Mouse (Mus musculus): Measurements from ENCODE around the gene Mta3. TPM values are rescaled to one million over a fixed set of nuclear protein-coding genes. Genes with fewer than 3 reads are reported as not detected.
"Not testable (repeated sequence)": the region's sequence is repeated elsewhere in the genome, so short reads cannot be mapped to it uniquely, and the experiment has no call there.

The Mta3 gene
- polyA plus RNA-seq, 1 experiment: not detected

DNA sequence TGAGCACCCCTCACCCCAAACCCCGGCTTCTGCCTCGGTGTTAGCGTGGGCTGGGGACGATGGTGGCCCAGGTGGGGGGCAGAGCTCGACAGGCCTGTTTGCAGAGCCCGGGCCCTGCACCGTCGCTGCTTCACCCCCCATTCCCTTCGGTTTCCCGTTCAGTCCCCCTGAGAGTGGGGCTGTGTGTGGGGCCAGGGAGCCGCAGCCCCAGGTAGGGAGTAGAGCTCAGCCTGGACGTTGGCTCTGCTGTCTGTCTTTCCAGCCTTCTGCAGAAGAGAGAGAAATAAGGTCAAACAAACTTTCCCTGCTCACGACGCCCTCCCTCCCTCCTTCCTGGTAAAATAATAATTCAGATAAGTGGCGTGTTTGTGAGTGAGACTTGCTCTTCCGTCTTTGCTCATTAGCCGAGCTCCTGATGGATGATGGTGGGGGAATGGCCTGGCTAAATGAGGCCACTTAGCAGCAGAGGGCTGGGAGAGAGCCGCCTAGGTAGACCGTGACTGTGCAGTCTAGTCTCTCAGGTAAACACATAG lies 697 bp downstream of the Mta3 start:
- 7% methylated on average over 19 of the region's 19 CpGs for WGBS
- no peak for TF ChIP-seq CTCF (IDR thresholded peaks at IDR 0.05; ENCODE audit: insufficient read depth, low read depth, low read length)
- TF ChIP-seq POLR2A (IDR thresholded peaks at IDR 0.05; ENCODE audit: insufficient read depth, low read depth, low read length): no peak
- H3K4me1 ChIP-seq (ENCODE audit: control insufficient read depth, insufficient read depth, low read length): peaks cover 11% of the 10 kb centered on the region
- peak overlapping the region; percentile 75 for H3K27ac ChIP-seq (ENCODE audit: insufficient read depth, low read depth, low read length)
- H3K4me3 ChIP-seq (ENCODE audit: insufficient read depth, low read depth, low read length): peak overlapping the region; percentile 83

GRCm38 (mm10) chr17:83707372-83707771 lies 1.4 kb downstream of the Mta3 start:
- H3K4me1 ChIP-seq (ENCODE audit: control insufficient read depth, insufficient read depth, low read length): peaks cover 11% of the 10 kb centered on the region
- TF ChIP-seq POLR2A (IDR thresholded peaks at IDR 0.05; ENCODE audit: insufficient read depth, low read depth, low read length) (no peak), CTCF (IDR thresholded peaks at IDR 0.05; ENCODE audit: insufficient read depth, low read depth, low read length) (no peak)
- WGBS: 78% methylated on average over 4 of the region's 4 CpGs
- no peak overlapping the region for H3K27ac ChIP-seq (ENCODE audit: insufficient read depth, low read depth, low read length)
- H3K4me3 ChIP-seq (ENCODE audit: insufficient read depth, low read depth, low read length): no peak overlapping the region

DNA sequence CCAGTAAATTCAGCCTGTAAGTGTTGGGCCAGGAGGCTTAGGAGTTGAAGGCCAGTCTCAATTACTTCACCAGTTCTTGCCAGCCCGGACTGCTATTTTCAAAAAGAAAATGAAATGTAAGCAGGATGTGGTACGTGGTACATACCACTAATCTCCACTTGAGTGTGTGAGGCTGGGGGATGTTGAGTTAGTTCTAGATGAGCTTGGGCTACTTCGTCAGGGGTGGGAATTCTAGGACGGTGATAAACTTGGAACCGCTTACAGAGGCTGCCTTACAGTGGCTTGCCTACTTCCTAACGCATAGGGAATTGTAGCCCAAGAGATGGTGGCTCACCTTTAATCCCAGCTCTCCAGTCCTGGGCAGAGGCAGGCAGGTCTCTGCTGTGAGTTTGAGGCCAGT lies 1.9 kb downstream of the Mta3 start:
- no peak for TF ChIP-seq CTCF (IDR thresholded peaks at IDR 0.05; ENCODE audit: insufficient read depth, low read depth, low read length)
- no peak for TF ChIP-seq POLR2A (IDR thresholded peaks at IDR 0.05; ENCODE audit: insufficient read depth, low read depth, low read length)
- Histone ChIP-seq H3K27ac (ENCODE audit: insufficient read depth, low read depth, low read length) (no peak overlapping the region), H3K4me3 (ENCODE audit: insufficient read depth, low read depth, low read length) (no peak overlapping the region), H3K4me1 (ENCODE audit: control insufficient read depth, insufficient read depth, low read length) (peaks cover 11% of the 10 kb centered on the region)
- WGBS: 94% methylated on average over 6 of the region's 6 CpGs

DNA sequence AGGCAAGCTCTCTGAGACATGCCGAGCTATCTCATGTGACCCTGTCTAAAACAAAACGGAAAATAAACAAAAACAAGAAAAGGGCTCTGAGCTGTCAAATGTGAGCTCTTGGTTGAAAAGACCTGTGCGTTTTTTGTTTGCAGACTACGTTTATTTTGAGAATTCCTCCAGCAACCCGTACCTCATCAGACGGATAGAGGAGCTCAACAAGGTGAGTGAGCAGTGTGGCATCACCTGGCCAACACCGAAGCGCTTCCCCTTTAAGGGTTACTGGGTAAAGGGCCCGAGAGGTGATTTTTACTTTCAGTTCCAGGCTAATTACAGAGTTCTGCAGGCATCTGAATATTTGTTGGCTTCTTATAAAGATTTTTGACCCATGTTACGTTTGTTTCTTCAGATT lies 2.3 kb downstream of the Mta3 start:
- WGBS: 87% methylated on average over 10 of the region's 10 CpGs
- no peak for TF ChIP-seq POLR2A (IDR thresholded peaks at IDR 0.05; ENCODE audit: insufficient read depth, low read depth, low read length)
- TF ChIP-seq CTCF (IDR thresholded peaks at IDR 0.05; ENCODE audit: insufficient read depth, low read depth, low read length): no peak
- Histone ChIP-seq H3K27ac (ENCODE audit: insufficient read depth, low read depth, low read length) (no peak overlapping the region), H3K4me3 (ENCODE audit: insufficient read depth, low read depth, low read length) (no peak overlapping the region), H3K4me1 (ENCODE audit: control insufficient read depth, insufficient read depth, low read length) (peaks cover 11% of the 10 kb centered on the region)

- H3K27ac ChIP-seq (ENCODE audit: insufficient read depth, low read depth, low read length): no peak overlapping the region
- 91% methylated on average over 6 of the region's 6 CpGs for WGBS
- TF ChIP-seq CTCF (IDR thresholded peaks at IDR 0.05; ENCODE audit: insufficient read depth, low read depth, low read length): no peak
- no peak for TF ChIP-seq POLR2A (IDR thresholded peaks at IDR 0.05; ENCODE audit: insufficient read depth, low read depth, low read length)
- peaks cover 11% of the 10 kb centered on the region for H3K4me1 ChIP-seq (ENCODE audit: control insufficient read depth, insufficient read depth, low read length)
- H3K4me3 ChIP-seq (ENCODE audit: insufficient read depth, low read depth, low read length): no peak overlapping the region
Measured at GRCm38 (mm10) chr17:83708891-83709290, 2.9 kb downstream of the Mta3 start.

DNA sequence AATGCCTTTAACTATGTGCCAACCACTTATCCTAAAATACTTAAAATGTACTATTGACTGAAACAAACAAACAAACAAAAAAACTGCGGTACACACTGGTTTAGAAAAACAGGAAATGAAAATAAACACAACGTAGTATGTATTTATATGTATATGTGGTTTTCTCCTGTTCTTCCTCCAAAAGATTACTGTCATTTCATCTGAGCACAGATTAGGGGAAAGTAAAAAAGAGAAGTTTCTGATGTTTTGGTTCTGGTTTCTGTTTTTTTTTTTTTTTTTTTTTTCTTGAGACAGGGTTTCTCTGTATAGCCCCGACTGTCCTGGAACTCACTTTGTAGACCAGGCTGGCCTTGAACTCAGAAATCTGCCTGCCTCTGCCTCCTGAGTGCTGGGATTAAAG lies 3.6 kb downstream of the Mta3 start:
- H3K4me3 ChIP-seq (ENCODE audit: insufficient read depth, low read depth, low read length); H3K27ac ChIP-seq (ENCODE audit: insufficient read depth, low read depth, low read length): not testable (repeated sequence)
- 80% methylated on average over 3 of the region's 3 CpGs for WGBS
- H3K4me1 ChIP-seq (ENCODE audit: control insufficient read depth, insufficient read depth, low read length): peaks cover 11% of the 10 kb centered on the region

GRCm38 (mm10) chr17:83710639-83711038 lies 4.7 kb downstream of the Mta3 start:
- 83% methylated on average over 8 of the region's 8 CpGs for WGBS

DNA sequence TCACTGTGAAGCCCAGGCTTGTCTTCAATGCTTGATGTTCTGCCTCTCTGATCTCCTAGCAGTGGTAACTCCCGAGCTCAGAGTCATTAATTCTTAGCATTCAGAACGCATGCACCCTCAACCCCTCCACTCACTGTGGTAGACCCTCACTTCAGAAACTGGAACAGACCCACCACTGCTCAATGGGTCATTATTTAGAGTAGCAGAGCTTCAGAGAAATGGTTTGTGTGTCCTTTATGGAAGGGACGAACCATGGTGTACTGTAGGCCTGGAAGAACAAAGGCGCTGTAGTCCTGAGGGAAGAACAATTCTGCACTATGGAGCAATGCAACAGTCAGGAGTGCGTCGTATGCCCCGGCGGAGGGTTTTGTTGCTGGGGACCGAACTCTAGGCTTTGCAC lies 6.4 kb downstream of the Mta3 start:
- H3K4me3 ChIP-seq (ENCODE audit: insufficient read depth, low read depth, low read length): no peak overlapping the region
- WGBS: 87% methylated on average over 9 of the region's 9 CpGs
- H3K27ac ChIP-seq (ENCODE audit: insufficient read depth, low read depth, low read length): no peak overlapping the region; the same call in 1 of the 2 replicates
- no peak for TF ChIP-seq CTCF (IDR thresholded peaks at IDR 0.05; ENCODE audit: insufficient read depth, low read depth, low read length)
- TF ChIP-seq POLR2A (IDR thresholded peaks at IDR 0.05; ENCODE audit: insufficient read depth, low read depth, low read length): no peak
- peaks cover 2% of the 10 kb centered on the region for H3K4me1 ChIP-seq (ENCODE audit: control insufficient read depth, insufficient read depth, low read length)

More at GRCm38 (mm10) chr17:83710639-83711038, 4.7 kb downstream of the Mta3 start:
- H3K4me3 ChIP-seq (ENCODE audit: insufficient read depth, low read depth, low read length): no peak overlapping the region
- no peak overlapping the region for H3K27ac ChIP-seq (ENCODE audit: insufficient read depth, low read depth, low read length)
- peaks cover 6% of the 10 kb centered on the region for H3K4me1 ChIP-seq (ENCODE audit: control insufficient read depth, insufficient read depth, low read length)
- TF ChIP-seq POLR2A (IDR thresholded peaks at IDR 0.05; ENCODE audit: insufficient read depth, low read depth, low read length) (no peak), CTCF (IDR thresholded peaks at IDR 0.05; ENCODE audit: insufficient read depth, low read depth, low read length) (no peak)

GRCm38 (mm10) chr17:83720449-83720848 lies 14.5 kb downstream of the Mta3 start:
- no peak overlapping the region for H3K4me3 ChIP-seq (ENCODE audit: insufficient read depth, low read depth, low read length)
- no peak overlapping the region for H3K27ac ChIP-seq (ENCODE audit: insufficient read depth, low read depth, low read length)
- TF ChIP-seq POLR2A (IDR thresholded peaks at IDR 0.05; ENCODE audit: insufficient read depth, low read depth, low read length) (no peak), CTCF (IDR thresholded peaks at IDR 0.05; ENCODE audit: insufficient read depth, low read depth, low read length) (no peak)
- peaks cover 10% of the 10 kb centered on the region for H3K4me1 ChIP-seq (ENCODE audit: control insufficient read depth, insufficient read depth, low read length)
- 87% methylated on average over 12 of the region's 12 CpGs for WGBS

GRCm38 (mm10) chr17:83721157-83721556 lies 15.2 kb downstream of the Mta3 start:
- Histone ChIP-seq H3K4me3 (ENCODE audit: insufficient read depth, low read depth, low read length) (no peak overlapping the region), H3K4me1 (ENCODE audit: control insufficient read depth, insufficient read depth, low read length) (peaks cover 10% of the 10 kb centered on the region), H3K27ac (ENCODE audit: insufficient read depth, low read depth, low read length) (no peak overlapping the region)
- WGBS: 92% methylated on average over 10 of the region's 10 CpGs
- no peak for TF ChIP-seq CTCF (IDR thresholded peaks at IDR 0.05; ENCODE audit: insufficient read depth, low read depth, low read length)
- no peak for TF ChIP-seq POLR2A (IDR thresholded peaks at IDR 0.05; ENCODE audit: insufficient read depth, low read depth, low read length)
